Mouse (Mus musculus) pancreas, adult 10 weeks (tissue): ENCODE results near the gene Serpina11. TPM values are rescaled to one million over a fixed set of nuclear protein-coding genes. Genes with fewer than 3 reads are reported as not detected.

ENCODE experiments used
- polyA plus RNA-seq: library from polyadenylated mRNA; stranded (reverse); fragments of 350-450 nt; fragmentation: Illumina TruSeq; extraction: RNeasy Lipid Tissue Mini Kit (QIAGEN cat#74804); gene quantifications from one replicate; pipeline ENCODE4 v1.2.3, GENCODE M21; 2015; ENCODE audit warnings: low read depth, low replicate concordance; ENCODE audit not compliant: insufficient read depth

Serpina11 gene
- not detected for polyA plus RNA-seq

DNA sequence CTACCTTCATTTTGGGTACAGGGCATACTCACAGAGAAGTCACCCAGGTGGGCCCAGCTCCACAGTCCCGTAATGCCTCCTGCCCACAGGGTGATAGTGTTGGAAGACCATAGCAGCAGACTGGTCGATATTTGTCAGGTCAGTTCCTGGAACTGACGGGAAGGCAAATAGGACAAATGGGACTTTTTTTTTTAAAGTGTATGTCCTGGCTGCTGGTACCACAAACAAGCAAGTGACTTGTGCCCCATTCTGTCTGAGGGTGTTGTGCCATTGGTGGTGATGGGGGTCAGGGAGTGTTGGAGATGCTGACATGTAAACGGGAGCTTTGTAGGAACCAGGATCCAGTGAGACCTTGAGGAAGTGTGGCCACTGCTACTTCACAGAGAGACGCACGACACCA lies at the start of gene Serpina11:
Gene Serpina11 (minus strand): TSS at position 101 of the 400 bp plus-strand sequence.

DNA sequence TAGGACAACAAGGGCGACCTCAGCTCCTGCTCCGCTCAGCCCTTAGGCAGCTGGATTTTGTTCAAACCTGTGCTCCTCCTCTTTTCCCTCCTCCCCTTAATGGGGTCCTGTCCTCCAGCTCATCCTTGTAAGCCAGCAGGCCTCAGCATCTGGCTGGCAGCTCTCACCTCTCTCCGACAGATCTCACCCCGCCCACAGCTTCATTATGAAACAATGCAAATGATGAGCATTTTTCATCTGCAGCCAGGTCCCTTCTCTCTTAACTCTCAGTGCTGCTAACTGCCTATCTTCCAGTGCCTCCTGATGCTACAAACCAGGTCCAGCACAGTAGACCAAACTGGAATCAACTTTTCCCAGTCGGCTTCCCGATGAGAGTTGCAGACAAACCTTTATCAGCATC lies 23.9 kb upstream of the Serpina11 start, which contains the start of gene Serpina9:
Gene Serpina9 (minus strand): TSS at position 136 of the 400 bp plus-strand sequence.

DNA sequence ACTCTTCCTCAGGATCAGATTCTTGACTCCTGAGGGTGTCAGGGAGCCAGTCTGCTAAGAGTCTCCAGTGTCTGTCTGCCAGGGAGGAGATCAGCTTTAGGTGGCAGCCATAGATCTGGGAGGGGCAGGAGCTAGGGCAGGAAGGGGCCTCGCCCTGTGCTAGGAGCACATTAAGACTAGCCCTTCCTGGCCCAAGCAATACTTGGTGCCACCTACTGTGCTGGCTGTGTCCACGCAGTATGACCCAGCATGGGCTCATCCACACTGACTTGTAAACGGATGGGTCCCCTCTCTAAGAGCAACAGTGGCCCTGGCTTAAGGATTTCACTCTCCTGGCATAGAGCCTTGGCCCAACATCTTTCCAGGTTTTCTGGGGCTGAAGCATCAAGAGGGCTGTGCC lies 31.0 kb downstream of the Serpina11 start, which contains the start of gene Serpina1e:
Gene Serpina1e (minus strand): TSS at position 178 of the 400 bp plus-strand sequence.

Other genes with a start within 250 kb of the Serpina11 start
- gene Serpina1d, start 216.4 kb downstream of the Serpina11 start, polyA plus RNA-seq = not detected
- gene Serpina1b, start 159.6 kb downstream of the Serpina11 start, polyA plus RNA-seq = not detected
- gene Serpina1a, start 126.4 kb downstream of the Serpina11 start, polyA plus RNA-seq = not detected
- gene Serpina1c, start 85.1 kb downstream of the Serpina11 start, polyA plus RNA-seq = not detected
- not detected for gene Serpina1e, start 31.0 kb downstream of the Serpina11 start, polyA plus RNA-seq
- gene Serpina9, start 23.8 kb upstream of the Serpina11 start, polyA plus RNA-seq = not detected
- not detected for gene Serpina12, start 54.5 kb upstream of the Serpina11 start, polyA plus RNA-seq
- not detected for gene Serpina5, start 111.2 kb upstream of the Serpina11 start, polyA plus RNA-seq
- gene Serpina3a, start 122.8 kb upstream of the Serpina11 start, polyA plus RNA-seq = not detected
- not detected for gene Serpina3b, start 138.0 kb upstream of the Serpina11 start, polyA plus RNA-seq
- gene Serpina3c, start 163.9 kb upstream of the Serpina11 start, polyA plus RNA-seq = 0.48 TPM
- not detected for gene Serpina3f, start 224.6 kb upstream of the Serpina11 start, polyA plus RNA-seq
- not detected for gene Serpina3g, start 246.3 kb upstream of the Serpina11 start, polyA plus RNA-seq